Mouse (Mus musculus): ENCODE measurements around the gene Tbc1d15. TPM values are rescaled to one million over a fixed set of nuclear protein-coding genes. Genes with fewer than 3 reads are reported as not detected.
A peak's percentile ranks its signal among the peaks of the same experiment; 100 is the strongest.

Gene Tbc1d15
- polyA plus RNA-seq (2011; ENCODE audit: insufficient read depth, insufficient read length, low replicate concordance, missing spikeins), result 17.0 and 35.4 TPM in 2 replicates

DNA sequence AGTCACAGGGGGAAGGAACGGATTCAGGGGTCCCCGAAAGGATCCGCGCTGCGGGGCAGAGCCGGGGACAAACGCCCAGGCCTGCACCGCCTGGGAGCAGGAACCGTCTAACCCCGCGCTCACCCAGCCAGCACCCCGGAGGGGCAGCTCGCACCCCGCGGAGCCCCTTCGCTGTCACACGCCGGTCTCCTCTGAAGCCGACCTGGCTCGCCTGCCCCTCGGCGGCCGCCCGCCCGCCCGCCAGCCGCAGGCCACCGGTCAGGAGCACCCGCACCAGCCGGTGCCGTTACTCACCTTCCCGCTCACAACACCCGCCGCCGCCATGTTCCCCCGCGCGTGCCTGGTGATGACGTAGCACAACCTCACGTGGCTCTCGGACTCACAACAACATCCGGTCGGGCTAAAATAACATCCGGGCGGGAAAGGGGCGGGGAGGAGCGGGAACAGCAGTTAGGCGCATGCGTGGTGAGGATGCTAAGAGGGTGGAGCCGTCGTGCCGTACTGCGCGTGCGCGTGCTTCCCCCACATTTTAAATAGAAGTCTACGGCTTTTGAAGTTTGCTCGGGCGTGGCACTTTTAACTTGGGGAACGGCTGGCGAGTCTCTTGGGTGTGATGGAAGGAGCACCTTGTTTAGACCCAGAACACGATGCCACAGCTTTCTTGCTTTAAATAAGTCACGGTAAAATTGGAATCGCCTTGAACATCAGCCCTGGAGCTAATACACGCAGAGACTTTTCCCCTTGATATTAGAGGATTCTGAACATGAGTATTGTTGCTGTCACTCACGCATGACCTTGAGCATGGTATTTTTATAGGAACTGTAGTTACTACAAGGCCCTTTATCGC is at the start of gene Tbc1d15:
Gene Tbc1d15, minus strand, starts transcription at position 380 of the 847 bp plus-strand sequence.
- TF ChIP-seq CTCF (IDR thresholded peaks at IDR 0.05; ENCODE audit: control insufficient read depth, insufficient read depth, low read length) (no peak), POLR2A (IDR thresholded peaks at IDR 0.05; ENCODE audit: borderline replicate concordance, control insufficient read depth, low read depth, low read length) (peak; percentile 90; the same call in 1 of the 2 replicates)
- Histone ChIP-seq H3K4me1 (ENCODE audit: control insufficient read depth, insufficient read depth, low read length) (no peaks in the 10 kb centered on the region), H3K27ac (ENCODE audit: control insufficient read depth, insufficient read depth, low read depth, low read length, poor library complexity) (peak within 1 kb of the TSS; percentile 84), H3K4me3 (replicated peaks; ENCODE audit: control insufficient read depth, low read depth, low read length) (peak within 1 kb of the TSS; percentile 85)
- under 1% methylated on average over 67 of the region's 67 CpGs for WGBS

DNA sequence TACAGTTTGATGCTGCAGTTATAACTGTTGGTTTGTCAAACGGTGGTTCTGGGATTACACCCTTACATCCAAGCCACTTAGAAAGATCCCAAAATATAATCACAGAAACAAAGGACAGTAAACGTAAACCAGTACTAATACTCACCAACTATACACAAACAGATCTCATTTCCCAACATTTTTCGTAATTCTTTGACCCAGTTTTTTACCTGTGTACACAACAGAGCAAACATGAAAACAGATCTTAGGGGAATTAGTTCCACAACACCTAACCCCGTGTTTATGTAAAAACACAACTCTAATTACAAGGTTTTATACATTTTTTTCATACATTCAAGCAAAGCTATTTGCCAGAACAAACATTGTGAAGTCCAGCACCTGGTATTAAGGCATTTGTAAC is 47.4 kb upstream of the Tbc1d15 start:
- Histone ChIP-seq H3K4me3 (replicated peaks; ENCODE audit: control insufficient read depth, low read depth, low read length) (no peak overlapping the region), H3K27ac (ENCODE audit: control insufficient read depth, insufficient read depth, low read depth, low read length, poor library complexity) (no peak overlapping the region), H3K4me1 (ENCODE audit: control insufficient read depth, insufficient read depth, low read length) (no peaks in the 10 kb centered on the region)
- 83% methylated on average over 4 of the region's 4 CpGs for WGBS
- TF ChIP-seq CTCF (IDR thresholded peaks at IDR 0.05; ENCODE audit: control insufficient read depth, insufficient read depth, low read length) (no peak), POLR2A (IDR thresholded peaks at IDR 0.05; ENCODE audit: borderline replicate concordance, control insufficient read depth, low read depth, low read length) (no peak)

DNA sequence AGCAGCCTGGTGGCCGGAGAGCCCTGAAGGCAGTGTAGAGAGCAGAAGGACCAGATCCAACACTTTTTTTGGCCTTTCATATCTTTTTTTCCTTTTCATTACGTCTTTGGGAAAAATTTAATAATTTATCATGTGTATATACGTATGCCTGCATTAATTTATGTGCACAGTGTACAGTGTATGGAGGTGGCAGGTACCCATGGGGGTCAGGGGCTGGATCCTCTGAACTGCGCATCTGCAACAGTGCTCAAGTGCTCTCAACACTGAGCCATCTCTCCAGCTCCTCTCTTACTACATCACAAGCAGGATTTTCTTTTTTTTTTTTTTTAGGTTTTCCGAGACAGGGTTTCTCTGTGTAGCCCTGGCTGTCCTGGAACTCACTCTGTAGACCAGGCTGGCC is 46.3 kb upstream of the Tbc1d15 start:
- 90% methylated on average over 5 of the region's 5 CpGs for WGBS
- no peaks in the 10 kb centered on the region for H3K4me1 ChIP-seq (ENCODE audit: control insufficient read depth, insufficient read depth, low read length)
- no peak for TF ChIP-seq CTCF (IDR thresholded peaks at IDR 0.05; ENCODE audit: control insufficient read depth, insufficient read depth, low read length)
- TF ChIP-seq POLR2A (IDR thresholded peaks at IDR 0.05; ENCODE audit: borderline replicate concordance, control insufficient read depth, low read depth, low read length), result no peak
- no peak overlapping the region for H3K27ac ChIP-seq (ENCODE audit: control insufficient read depth, insufficient read depth, low read depth, low read length, poor library complexity)
- H3K4me3 ChIP-seq (replicated peaks; ENCODE audit: control insufficient read depth, low read depth, low read length), result no peak overlapping the region

DNA sequence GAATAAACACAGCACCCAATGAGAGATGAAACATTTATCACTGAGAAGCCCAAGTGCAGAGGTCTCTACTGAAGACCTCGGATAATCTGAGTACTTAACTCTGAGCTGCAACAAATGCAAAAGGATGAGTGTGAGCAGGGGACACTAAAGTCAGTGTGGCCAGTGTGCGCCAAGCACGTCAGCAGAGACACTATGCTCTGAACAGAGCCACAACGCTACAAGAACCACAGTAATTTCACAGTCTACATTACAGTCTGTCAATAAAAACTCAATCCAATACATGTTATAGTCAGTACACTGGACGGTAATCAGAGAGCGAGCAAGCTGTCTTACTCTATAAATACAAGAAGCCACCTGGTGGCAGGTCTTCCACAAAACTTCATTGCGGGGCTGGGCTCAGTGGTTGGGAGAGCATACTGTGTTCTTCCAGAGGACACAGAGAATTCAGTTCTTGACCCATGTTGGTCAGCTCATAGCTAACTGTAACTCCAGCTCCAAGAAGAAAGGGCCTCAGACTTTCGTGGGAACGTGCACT is 45.2 kb upstream of the Tbc1d15 start:
- TF ChIP-seq POLR2A (IDR thresholded peaks at IDR 0.05; ENCODE audit: borderline replicate concordance, control insufficient read depth, low read depth, low read length) (no peak), CTCF (IDR thresholded peaks at IDR 0.05; ENCODE audit: control insufficient read depth, insufficient read depth, low read length) (no peak)
- 86% methylated on average over 9 of the region's 9 CpGs for WGBS
- Histone ChIP-seq H3K27ac (ENCODE audit: control insufficient read depth, insufficient read depth, low read depth, low read length, poor library complexity) (no peak overlapping the region), H3K4me3 (replicated peaks; ENCODE audit: control insufficient read depth, low read depth, low read length) (no peak overlapping the region), H3K4me1 (ENCODE audit: control insufficient read depth, insufficient read depth, low read length) (no peaks in the 10 kb centered on the region)

DNA sequence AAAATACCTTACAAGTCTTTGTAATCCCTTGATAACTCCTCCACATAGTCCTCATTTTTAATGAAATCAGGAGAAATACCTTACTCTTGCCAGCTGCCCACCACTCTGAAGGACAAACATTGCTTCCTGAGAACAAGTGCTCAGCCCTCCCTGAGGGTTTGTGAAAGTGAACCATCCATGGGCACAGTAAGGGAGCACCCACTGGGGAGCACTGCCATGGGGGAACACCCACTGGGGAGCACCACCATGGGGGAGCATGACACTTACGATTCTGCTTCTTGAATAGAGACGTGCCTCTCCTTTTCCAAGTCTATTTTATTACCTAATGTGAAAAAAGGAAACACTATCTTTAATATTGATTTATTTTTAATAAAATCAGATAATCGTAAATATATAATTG is 43.9 kb upstream of the Tbc1d15 start:
- TF ChIP-seq CTCF (IDR thresholded peaks at IDR 0.05; ENCODE audit: control insufficient read depth, insufficient read depth, low read length) (no peak), POLR2A (IDR thresholded peaks at IDR 0.05; ENCODE audit: borderline replicate concordance, control insufficient read depth, low read depth, low read length) (no peak)
- WGBS, result 90% methylated on average over 3 of the region's 3 CpGs
- Histone ChIP-seq H3K4me1 (ENCODE audit: control insufficient read depth, insufficient read depth, low read length) (no peaks in the 10 kb centered on the region), H3K4me3 (replicated peaks; ENCODE audit: control insufficient read depth, low read depth, low read length) (no peak overlapping the region), H3K27ac (ENCODE audit: control insufficient read depth, insufficient read depth, low read depth, low read length, poor library complexity) (no peak overlapping the region)

DNA sequence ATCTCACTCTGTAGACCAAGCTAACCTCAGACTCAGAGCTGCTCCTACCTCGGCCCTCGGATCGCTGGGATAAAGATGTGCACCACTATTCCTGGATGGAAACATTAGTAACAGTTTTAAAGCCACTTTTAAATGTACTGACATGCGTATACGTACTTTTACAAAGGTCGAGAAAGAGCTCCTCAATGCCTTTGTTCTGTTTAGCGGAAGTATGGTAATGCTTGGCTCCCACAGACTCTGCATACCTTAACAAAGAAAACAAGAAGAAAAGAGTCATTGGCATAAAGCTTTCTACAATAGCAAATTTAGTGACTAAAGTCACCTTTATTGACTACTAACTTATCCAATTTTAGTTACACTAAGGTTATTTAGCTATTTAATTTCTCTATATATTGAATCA is 43.4 kb upstream of the Tbc1d15 start:
- no peaks in the 10 kb centered on the region for H3K4me1 ChIP-seq (ENCODE audit: control insufficient read depth, insufficient read depth, low read length)
- 92% methylated on average over 7 of the region's 7 CpGs for WGBS
- TF ChIP-seq CTCF (IDR thresholded peaks at IDR 0.05; ENCODE audit: control insufficient read depth, insufficient read depth, low read length) (no peak), POLR2A (IDR thresholded peaks at IDR 0.05; ENCODE audit: borderline replicate concordance, control insufficient read depth, low read depth, low read length) (no peak)
- no peak overlapping the region for H3K27ac ChIP-seq (ENCODE audit: control insufficient read depth, insufficient read depth, low read depth, low read length, poor library complexity)
- H3K4me3 ChIP-seq (replicated peaks; ENCODE audit: control insufficient read depth, low read depth, low read length), result no peak overlapping the region

DNA sequence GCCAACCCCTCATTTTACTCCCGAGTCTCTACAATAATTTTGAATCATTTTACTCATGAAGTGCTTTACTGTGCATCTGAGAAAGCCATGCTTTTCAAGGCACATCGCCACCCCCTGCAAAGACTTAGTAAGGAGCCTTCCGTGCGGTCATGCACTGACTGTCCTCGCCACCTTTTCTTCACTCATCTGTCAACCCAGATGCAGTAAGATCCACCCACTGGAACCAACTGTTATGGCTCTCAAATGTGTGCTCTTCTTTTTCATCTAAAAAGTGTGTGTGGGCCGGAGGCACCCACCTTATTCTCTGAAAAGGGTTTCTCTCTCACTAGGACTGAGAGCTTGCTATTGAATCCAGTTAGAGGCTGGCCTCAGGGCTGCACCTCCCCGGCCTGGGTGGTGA is 42.7 kb upstream of the Tbc1d15 start:
- TF ChIP-seq CTCF (IDR thresholded peaks at IDR 0.05; ENCODE audit: control insufficient read depth, insufficient read depth, low read length), result no peak
- no peak for TF ChIP-seq POLR2A (IDR thresholded peaks at IDR 0.05; ENCODE audit: borderline replicate concordance, control insufficient read depth, low read depth, low read length)
- Histone ChIP-seq H3K4me1 (ENCODE audit: control insufficient read depth, insufficient read depth, low read length) (no peaks in the 10 kb centered on the region), H3K4me3 (replicated peaks; ENCODE audit: control insufficient read depth, low read depth, low read length) (no peak overlapping the region), H3K27ac (ENCODE audit: control insufficient read depth, insufficient read depth, low read depth, low read length, poor library complexity) (no peak overlapping the region)
- 88% methylated on average over 7 of the region's 7 CpGs for WGBS

DNA sequence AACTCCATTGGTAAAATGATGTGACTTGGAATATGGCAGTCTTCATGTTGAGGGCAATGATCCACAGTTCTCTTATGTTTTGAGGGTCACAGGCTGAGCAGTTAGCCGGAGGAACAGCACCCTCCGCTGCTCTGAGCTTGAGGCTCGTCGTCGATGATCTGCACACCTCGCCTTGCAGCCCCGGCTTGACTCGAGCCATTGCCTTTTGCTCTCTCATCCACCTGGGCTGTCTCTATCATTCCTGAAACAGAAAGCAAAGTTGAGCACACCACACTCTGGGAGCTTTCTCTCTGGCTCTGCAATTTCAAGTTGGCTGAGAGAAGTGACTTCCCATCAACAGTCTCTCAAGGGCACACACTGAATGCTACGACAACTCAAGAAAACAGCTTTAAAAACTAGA is 39.4 kb upstream of the Tbc1d15 start:
- 93% methylated on average over 9 of the region's 9 CpGs for WGBS
- Histone ChIP-seq H3K4me3 (replicated peaks; ENCODE audit: control insufficient read depth, low read depth, low read length) (no peak overlapping the region), H3K27ac (ENCODE audit: control insufficient read depth, insufficient read depth, low read depth, low read length, poor library complexity) (no peak overlapping the region), H3K4me1 (ENCODE audit: control insufficient read depth, insufficient read depth, low read length) (no peaks in the 10 kb centered on the region)
- no peak for TF ChIP-seq POLR2A (IDR thresholded peaks at IDR 0.05; ENCODE audit: borderline replicate concordance, control insufficient read depth, low read depth, low read length)
- TF ChIP-seq CTCF (IDR thresholded peaks at IDR 0.05; ENCODE audit: control insufficient read depth, insufficient read depth, low read length), result no peak

Measured in bone marrow, adult 2 months (tissue).